Mouse (Mus musculus) cerebellum, adult 9-10 months (tissue): ENCODE results near the gene Zfp456.
"Not testable (repeated sequence)": the region's sequence is repeated elsewhere in the genome, so short reads cannot be mapped to it uniquely, and the experiment has no call there.

Experiments used
- DNase-seq: peaks from one replicate; pipeline ENCODE4 v3.0.0; 2022

Zfp456 gene

GRCm38 (mm10) chr13:67375050-67375911 lies at the start of gene Zfp456, which contains the start of gene Gm28041:
TSS of gene Zfp456 (minus strand) at chr13:67375810.
TSS of gene Gm28041 (minus strand) at chr13:67375733.
- not testable (repeated sequence) for DNase-seq

GRCm38 (mm10) chr13:67422532-67422931 lies 46.9 kb upstream of the Zfp456 start:
- not testable (repeated sequence) for DNase-seq

GRCm38 (mm10) chr13:67421207-67421857 lies 45.7 kb upstream of the Zfp456 start, which contains the start of gene Zfp459:
TSS of gene Zfp459 (minus strand) at chr13:67421418.
- DNase-seq, result peak; percentile 34

GRCm38 (mm10) chr13:67420558-67421206 lies 45.1 kb upstream of the Zfp456 start:
- DNase-seq, result no peak

GRCm38 (mm10) chr13:67416811-67417210 lies 41.2 kb upstream of the Zfp456 start:
- no peak for DNase-seq

- DNase-seq, result no peak
Measured at GRCm38 (mm10) chr13:67415759-67416158, 40.1 kb upstream of the Zfp456 start.

- not testable (repeated sequence) for DNase-seq
Measured at GRCm38 (mm10) chr13:67413634-67414033, 38.0 kb upstream of the Zfp456 start.

GRCm38 (mm10) chr13:67399183-67399903 lies 23.7 kb upstream of the Zfp456 start, which contains the start of gene Zfp429:
TSS of gene Zfp429 (minus strand) at chr13:67399819.
- peak; percentile 69 for DNase-seq

- DNase-seq, result not testable (repeated sequence)
Measured at GRCm38 (mm10) chr13:67376255-67376654, 645 bp upstream of the Zfp456 start.

GRCm38 (mm10) chr13:67360131-67360744 lies 15.4 kb downstream of the Zfp456 start, which contains the start of the genes Gm28044 and Zfp953:
TSS of gene Gm28044 (minus strand) at chr13:67360536.
TSS of gene Zfp953 (minus strand) at chr13:67360605.
- DNase-seq, result peak; percentile 94

GRCm38 (mm10) chr13:67351854-67352253 lies 23.8 kb downstream of the Zfp456 start:
- DNase-seq, result no peak

- no peak for DNase-seq
Measured at GRCm38 (mm10) chr13:67343422-67343821, 32.2 kb downstream of the Zfp456 start.

- peak; percentile 7 for DNase-seq
Measured at GRCm38 (mm10) chr13:67332877-67333276, 42.7 kb downstream of the Zfp456 start.

- DNase-seq, result peak; percentile 88
Measured at GRCm38 (mm10) chr13:67332019-67332724, 43.4 kb downstream of the Zfp456 start, which contains the start of gene Zfp595. TSS of gene Zfp595 (minus strand) at chr13:67332570.
